Mouse (Mus musculus) c-Kit-positive CD71-negative TER-119-negative erythroid progenitor cells, embryonic 14.5 days (primary cell): ENCODE measurements around the gene Zfp689.
"Not testable (repeated sequence)": the region's sequence is repeated elsewhere in the genome, so short reads cannot be mapped to it uniquely, and the experiment has no call there.

Source experiments
- DNase-seq: peaks from one replicate; pipeline ENCODE4 v3.0.0-alpha.2; 2013; ENCODE audit warnings: low read depth

The Zfp689 gene

GRCm38 (mm10) chr7:127404101-127404500 lies 44.9 kb downstream of the Zfp689 start:
- DNase-seq, result not testable (repeated sequence)

GRCm38 (mm10) chr7:127402980-127403379 lies 46.0 kb downstream of the Zfp689 start:
- no peak for DNase-seq

GRCm38 (mm10) chr7:127400355-127400754 lies 48.6 kb downstream of the Zfp689 start:
- no peak for DNase-seq

- no peak for DNase-seq
Measured at GRCm38 (mm10) chr7:127393944-127394333, 55.0 kb downstream of the Zfp689 start.

GRCm38 (mm10) chr7:127393157-127393943 lies 55.6 kb downstream of the Zfp689 start, which contains the start of gene E430018J23Rik:
Gene E430018J23Rik, minus strand, starts transcription at chr7:127393629.
- DNase-seq, result peak; percentile 100

GRCm38 (mm10) chr7:127392251-127392824 lies 56.6 kb downstream of the Zfp689 start:
- no peak for DNase-seq
